Mouse (Mus musculus) C2C12 (cell line): ENCODE results near the gene Muc20.

Experiments used
- CTCF ChIP-seq: IDR thresholded peaks from one replicate; pipeline ENCODE4 v1.5.1; 2011; ENCODE audit not compliant: control insufficient read depth, insufficient read depth, insufficient read length
- MAX ChIP-seq: IDR thresholded peaks from one replicate; pipeline ENCODE4 v1.6.1; 2011; ENCODE audit warnings: mild to moderate bottlenecking, control low read depth
- MYOD1 ChIP-seq: IDR thresholded peaks from one replicate; pipeline ENCODE4 v1.6.1; 2011; ENCODE audit warnings: low read depth; ENCODE audit not compliant: control insufficient read depth, insufficient read length
- MYOG ChIP-seq: IDR thresholded peaks from one replicate; pipeline ENCODE4 v1.6.1; 2011; ENCODE audit not compliant: control insufficient read depth, insufficient read length; ENCODE audit errors: extremely low read depth
- USF1 ChIP-seq: IDR thresholded peaks from one replicate; pipeline ENCODE4 v1.6.1; 2011; ENCODE audit warnings: low read depth, mild to moderate bottlenecking, control low read depth, moderate library complexity

DNA sequence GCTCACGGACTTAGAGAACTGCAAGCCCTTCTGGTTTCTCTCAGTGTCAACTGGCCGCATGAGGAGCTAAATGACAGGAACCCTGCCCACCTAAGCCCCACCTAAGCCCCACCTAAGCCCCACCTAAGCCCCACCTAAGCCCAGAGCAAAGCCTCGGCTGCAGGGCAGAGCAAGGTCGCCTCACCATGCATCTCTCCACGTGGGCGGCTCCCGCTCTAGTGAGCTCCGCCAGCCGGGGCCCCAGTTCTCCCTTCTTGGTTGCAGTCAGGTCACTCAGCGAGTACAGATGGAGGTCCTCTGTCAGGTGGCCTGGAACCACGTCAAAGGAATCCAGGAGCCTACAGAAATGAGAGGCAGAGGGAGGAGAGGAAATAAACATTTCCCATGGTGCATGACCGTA is 28.1 kb upstream of the Muc20 start:
- TF ChIP-seq CTCF (no peak), MAX (no peak), MYOD1 (no peak), USF1 (no peak), MYOG (no peak)
